Mouse (Mus musculus) lung, embryonic 15.5 days (tissue): ENCODE results near the gene Uvrag. TPM values are rescaled to one million over a fixed set of nuclear protein-coding genes. Genes with fewer than 3 reads are reported as not detected.

Experiments used
- ATAC-seq: fragments of 200-750 bp; cut with Nextera tagmentation; 2 replicates; pipeline ENCODE4 v1.8.0; 2017; ENCODE audit warnings: moderate number of reproducible peaks, borderline replicate concordance; ENCODE audit not compliant: low FRiP score, low TSS enrichment; ENCODE audit errors: extremely low read depth
- H3K27ac ChIP-seq: fragments of 300-500 bp; sonication (generic); 2 replicates; pipeline ENCODE4 v1.5.1; 2015; ENCODE audit warnings: moderate library complexity, mild to moderate bottlenecking, inconsistent platforms
- H3K27me3 ChIP-seq: fragments of 300-500 bp; sonication (generic); 2 replicates; pipeline ENCODE4 v1.6.1; 2015; ENCODE audit warnings: inconsistent platforms
- H3K36me3 ChIP-seq: fragments of 300-500 bp; sonication (generic); 2 replicates; pipeline ENCODE4 v1.6.1; 2015; ENCODE audit warnings: inconsistent platforms
- H3K4me1 ChIP-seq: fragments of 300-500 bp; sonication (generic); 2 replicates; pipeline ENCODE4 v1.6.1; 2015; ENCODE audit warnings: inconsistent platforms
- H3K4me2 ChIP-seq: fragments of 300-500 bp; sonication (generic); 2 replicates; pipeline ENCODE4 v1.6.1; 2015; ENCODE audit warnings: inconsistent platforms, mild to moderate bottlenecking, moderate library complexity
- H3K4me3 ChIP-seq: fragments of 300-500 bp; sonication (generic); 2 replicates; pipeline ENCODE4 v1.5.1; 2015; ENCODE audit warnings: mild to moderate bottlenecking, inconsistent platforms
- H3K9ac ChIP-seq: fragments of 300-500 bp; sonication (generic); 2 replicates; pipeline ENCODE4 v1.6.1; 2015; ENCODE audit warnings: inconsistent platforms
- H3K9me3 ChIP-seq: fragments of 300-500 bp; sonication (generic); 2 replicates; pipeline ENCODE4 v1.6.1; 2016; ENCODE audit warnings: inconsistent platforms
- WGBS: fragments of 180-500 bp; shearing (Covaris S2); methylation state at CpG from one replicate; pipeline ENCODE4 v1.1.7; 2015; 5-methylcytosine and 5-hydroxymethylcytosine counted together
- polyA plus RNA-seq: library from polyadenylated mRNA; unstranded; fragments of >200 nt; fragmentation: Nextera tagmentation; extraction: Ambion mirVana; gene quantifications from 2 replicates; pipeline ENCODE4 v1.2.1, GENCODE M21; 2015

Gene Uvrag
- polyA plus RNA-seq, 1 experiment from 2014 or later, result 23.7 TPM

GRCm38 (mm10) chr7:99175666-99176065 is 34.7 kb upstream of the Uvrag start:
- Histone ChIP-seq H3K4me3 (no peak overlapping the region), H3K4me2 (no peak overlapping the region), H3K9ac (no peak overlapping the region), H3K27me3 (no peaks in the 10 kb centered on the region), H3K9me3 (no peaks in the 10 kb centered on the region), H3K4me1 (peaks cover 2% of the 10 kb centered on the region), H3K27ac (no peak overlapping the region), H3K36me3 (no peaks in the 10 kb centered on the region)
- WGBS, result 86% methylated on average over 9 of the region's 9 CpGs
- ATAC-seq, result no peak

- Histone ChIP-seq H3K27ac (no peak overlapping the region), H3K9me3 (no peaks in the 10 kb centered on the region), H3K4me3 (no peak overlapping the region), H3K4me1 (no peaks in the 10 kb centered on the region), H3K36me3 (no peaks in the 10 kb centered on the region), H3K9ac (no peak overlapping the region), H3K4me2 (no peak overlapping the region), H3K27me3 (no peaks in the 10 kb centered on the region)
- no peak; the same call in 1 of the 2 replicates for ATAC-seq
- WGBS, result 67% methylated on average over 11 of the region's 11 CpGs
Measured at GRCm38 (mm10) chr7:99175118-99175517, 34.2 kb upstream of the Uvrag start.

- no peak overlapping the region for H3K4me3 ChIP-seq
- no peak overlapping the region for H3K27ac ChIP-seq
- H3K9ac ChIP-seq, result no peak overlapping the region
- H3K36me3 ChIP-seq, result no peaks in the 10 kb centered on the region
- WGBS, result 82% methylated on average over 4 of the region's 4 CpGs
- ATAC-seq, result no peak
- H3K9me3 ChIP-seq, result no peaks in the 10 kb centered on the region
- H3K4me1 ChIP-seq, result no peaks in the 10 kb centered on the region
- H3K27me3 ChIP-seq, result no peaks in the 10 kb centered on the region
- H3K4me2 ChIP-seq, result no peak overlapping the region
Measured at GRCm38 (mm10) chr7:99174006-99174405, 33.1 kb upstream of the Uvrag start.

GRCm38 (mm10) chr7:99172898-99173297 is 32.0 kb upstream of the Uvrag start:
- WGBS, result 60% methylated on average over 6 of the region's 6 CpGs
- ATAC-seq, result no peak
- Histone ChIP-seq H3K9ac (no peak overlapping the region), H3K36me3 (no peaks in the 10 kb centered on the region), H3K4me1 (0 out of 2 replicates have a peak, but pooled peaks cover 4% of the 10 kb centered on the region), H3K9me3 (no peaks in the 10 kb centered on the region), H3K27me3 (no peaks in the 10 kb centered on the region), H3K4me3 (no peak overlapping the region), H3K27ac (no peak overlapping the region), H3K4me2 (no peak overlapping the region)

GRCm38 (mm10) chr7:99171730-99172463 is 31.0 kb upstream of the Uvrag start:
- Histone ChIP-seq H3K4me1 (peaks cover 4% of the 10 kb centered on the region; the same call in 1 of the 2 replicates), H3K9ac (no peak overlapping the region), H3K36me3 (no peaks in the 10 kb centered on the region), H3K9me3 (no peaks in the 10 kb centered on the region), H3K27ac (no peak overlapping the region), H3K27me3 (no peaks in the 10 kb centered on the region), H3K4me3 (no peak overlapping the region), H3K4me2 (no peak overlapping the region)
- ATAC-seq, result no peak
- 62% methylated on average over 10 of the region's 10 CpGs for WGBS

GRCm38 (mm10) chr7:99170519-99170918 is 29.6 kb upstream of the Uvrag start:
- H3K27me3 ChIP-seq, result no peaks in the 10 kb centered on the region
- H3K9me3 ChIP-seq, result no peaks in the 10 kb centered on the region
- H3K36me3 ChIP-seq, result no peaks in the 10 kb centered on the region
- WGBS, result 84% methylated on average over 6 of the region's 6 CpGs
- no peak overlapping the region for H3K4me2 ChIP-seq
- ATAC-seq, result no peak
- peaks cover 4% of the 10 kb centered on the region; the same call in 1 of the 2 replicates for H3K4me1 ChIP-seq
- no peak overlapping the region for H3K27ac ChIP-seq
- no peak overlapping the region for H3K4me3 ChIP-seq
- H3K9ac ChIP-seq, result no peak overlapping the region

GRCm38 (mm10) chr7:99169717-99170403 is 28.9 kb upstream of the Uvrag start:
- H3K27me3 ChIP-seq, result no peaks in the 10 kb centered on the region
- H3K4me1 ChIP-seq, result peaks cover 10% of the 10 kb centered on the region; the same call in 1 of the 2 replicates
- no peaks in the 10 kb centered on the region for H3K9me3 ChIP-seq
- H3K36me3 ChIP-seq, result no peaks in the 10 kb centered on the region
- ATAC-seq, result no peak
- H3K4me3 ChIP-seq, result no peak overlapping the region
- H3K27ac ChIP-seq, result no peak overlapping the region
- 74% methylated on average over 9 of the region's 9 CpGs for WGBS
- no peak overlapping the region for H3K4me2 ChIP-seq
- H3K9ac ChIP-seq, result no peak overlapping the region

- Histone ChIP-seq H3K27me3 (no peaks in the 10 kb centered on the region), H3K4me2 (no peak overlapping the region), H3K27ac (no peak overlapping the region), H3K9me3 (no peaks in the 10 kb centered on the region), H3K36me3 (no peaks in the 10 kb centered on the region), H3K4me1 (peaks cover 12% of the 10 kb centered on the region; the same call in 1 of the 2 replicates), H3K4me3 (no peak overlapping the region), H3K9ac (no peak overlapping the region)
- WGBS, result 70% methylated on average over 6 of the region's 6 CpGs
- ATAC-seq, result no peak
Measured at GRCm38 (mm10) chr7:99168756-99169155, 27.8 kb upstream of the Uvrag start.

GRCm38 (mm10) chr7:99167939-99168338 is 27.0 kb upstream of the Uvrag start:
- Histone ChIP-seq H3K4me3 (no peak overlapping the region), H3K36me3 (no peaks in the 10 kb centered on the region), H3K4me2 (no peak overlapping the region), H3K9me3 (no peaks in the 10 kb centered on the region), H3K4me1 (peaks cover 12% of the 10 kb centered on the region; the same call in 1 of the 2 replicates), H3K9ac (no peak overlapping the region), H3K27me3 (no peaks in the 10 kb centered on the region), H3K27ac (0 out of 2 replicates have a peak overlapping the region, but pooled peaks have one; percentile 37)
- ATAC-seq, result peak; percentile 60
- WGBS, result 42% methylated on average over 5 of the region's 5 CpGs

- no peak overlapping the region for H3K4me2 ChIP-seq
- no peaks in the 10 kb centered on the region for H3K9me3 ChIP-seq
- WGBS, result 73% methylated on average over 8 of the region's 8 CpGs
- H3K36me3 ChIP-seq, result no peaks in the 10 kb centered on the region
- H3K9ac ChIP-seq, result no peak overlapping the region
- H3K27ac ChIP-seq, result no peak overlapping the region
- ATAC-seq, result no peak
- no peak overlapping the region for H3K4me3 ChIP-seq
- peaks cover 12% of the 10 kb centered on the region; the same call in 1 of the 2 replicates for H3K4me1 ChIP-seq
- H3K27me3 ChIP-seq, result no peaks in the 10 kb centered on the region
Measured at GRCm38 (mm10) chr7:99166159-99166558, 25.2 kb upstream of the Uvrag start.

GRCm38 (mm10) chr7:99164873-99165410 is 24.0 kb upstream of the Uvrag start:
- Histone ChIP-seq H3K27ac (no peak overlapping the region), H3K27me3 (no peaks in the 10 kb centered on the region), H3K4me1 (peaks cover 12% of the 10 kb centered on the region; the same call in 1 of the 2 replicates), H3K36me3 (no peaks in the 10 kb centered on the region), H3K4me2 (no peak overlapping the region), H3K9ac (no peak overlapping the region), H3K4me3 (no peak overlapping the region), H3K9me3 (no peaks in the 10 kb centered on the region)
- ATAC-seq, result no peak
- 64% methylated on average over 7 of the region's 7 CpGs for WGBS

GRCm38 (mm10) chr7:99162462-99162861 is 21.5 kb upstream of the Uvrag start:
- H3K27ac ChIP-seq, result no peak overlapping the region
- WGBS, result 87% methylated on average over 7 of the region's 7 CpGs

More at GRCm38 (mm10) chr7:99162462-99162861, 21.5 kb upstream of the Uvrag start:
- H3K4me3 ChIP-seq, result no peak overlapping the region
- no peak overlapping the region for H3K9ac ChIP-seq
- H3K9me3 ChIP-seq, result no peaks in the 10 kb centered on the region
- no peaks in the 10 kb centered on the region for H3K36me3 ChIP-seq
- H3K4me1 ChIP-seq, result peaks cover 8% of the 10 kb centered on the region; the same call in 1 of the 2 replicates
- H3K4me2 ChIP-seq, result no peak overlapping the region
- no peak for ATAC-seq
- no peaks in the 10 kb centered on the region for H3K27me3 ChIP-seq
